Mouse (Mus musculus): Measurements from ENCODE around the gene Gm2a. TPM values are rescaled to one million over a fixed set of nuclear protein-coding genes. Genes with fewer than 3 reads are reported as not detected.

Gene Gm2a
- polyA plus RNA-seq, 1 experiment = 65.4 TPM

DNA sequence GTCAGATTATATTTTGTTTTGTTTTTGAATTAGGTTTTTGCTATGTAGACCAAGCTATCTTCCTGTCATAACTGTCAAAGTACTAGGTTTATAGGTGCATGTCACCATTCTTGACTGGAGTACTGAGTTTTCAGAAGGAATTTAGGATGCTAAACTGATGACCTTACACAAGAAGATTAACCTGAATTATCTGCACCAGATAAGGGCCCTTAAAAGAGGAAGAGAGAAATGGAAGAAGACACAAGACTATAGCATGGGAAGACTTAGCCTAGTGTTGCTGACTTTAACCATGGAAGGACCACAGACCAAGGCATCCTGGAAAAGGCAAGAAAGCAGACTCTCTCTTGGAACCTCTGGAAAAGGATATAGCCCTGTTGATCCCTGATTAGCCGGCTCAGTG is 35.3 kb downstream of the Gm2a start:
- Histone ChIP-seq H3K27ac (replicated peaks; ENCODE audit: low read depth, low read length) (no peak overlapping the region), H3K4me3 (ENCODE audit: insufficient read depth, low read depth, low read length) (no peak overlapping the region), H3K4me1 (ENCODE audit: control insufficient read depth, insufficient read depth, insufficient read length, low read length) (no peaks in the 10 kb centered on the region)

DNA sequence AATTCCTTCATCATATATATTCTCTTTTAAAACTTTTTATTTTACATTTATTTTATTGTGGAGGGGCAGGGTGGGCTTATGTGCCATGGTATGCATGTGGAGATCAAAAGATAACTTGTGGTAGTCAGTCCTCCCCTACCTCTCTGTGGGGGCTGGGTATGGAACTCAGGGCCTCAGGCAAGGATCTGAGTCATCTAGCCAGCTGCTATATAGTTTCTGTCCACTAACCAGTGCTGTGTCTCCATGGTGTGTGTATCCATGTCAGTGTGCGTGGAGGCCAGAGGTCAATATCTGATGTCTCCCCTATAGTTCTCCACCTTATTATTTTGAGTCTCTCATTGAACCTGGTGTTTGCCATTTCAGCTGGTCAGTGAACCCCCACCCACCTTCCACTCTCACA is 36.5 kb downstream of the Gm2a start:
- no peak overlapping the region for H3K4me3 ChIP-seq (ENCODE audit: insufficient read depth, low read depth, low read length)
- no peak overlapping the region for H3K27ac ChIP-seq (replicated peaks; ENCODE audit: low read depth, low read length)
- H3K4me1 ChIP-seq (ENCODE audit: control insufficient read depth, insufficient read depth, insufficient read length, low read length) = no peaks in the 10 kb centered on the region

DNA sequence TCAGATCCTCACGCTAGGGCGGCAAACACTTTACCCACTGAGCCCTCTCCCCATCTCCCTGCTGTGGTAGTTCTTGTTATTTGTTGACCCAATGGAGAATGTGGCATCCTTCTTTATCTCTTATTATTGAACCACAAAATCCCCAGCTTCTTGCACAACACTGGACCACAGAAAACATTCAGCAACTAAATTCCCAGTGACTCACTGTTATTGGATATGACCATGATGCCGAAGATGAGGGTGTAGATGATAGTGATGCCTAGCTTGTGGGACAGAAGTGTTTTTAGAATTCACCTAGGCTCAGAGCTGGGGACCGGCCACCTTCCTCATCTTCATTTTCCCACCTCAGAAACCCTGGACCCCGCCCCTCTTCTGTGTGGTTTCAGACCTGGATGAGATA is 37.0 kb downstream of the Gm2a start:
- Histone ChIP-seq H3K4me1 (ENCODE audit: control insufficient read depth, insufficient read depth, insufficient read length, low read length) (no peaks in the 10 kb centered on the region), H3K27ac (replicated peaks; ENCODE audit: low read depth, low read length) (no peak overlapping the region), H3K4me3 (ENCODE audit: insufficient read depth, low read depth, low read length) (no peak overlapping the region)

DNA sequence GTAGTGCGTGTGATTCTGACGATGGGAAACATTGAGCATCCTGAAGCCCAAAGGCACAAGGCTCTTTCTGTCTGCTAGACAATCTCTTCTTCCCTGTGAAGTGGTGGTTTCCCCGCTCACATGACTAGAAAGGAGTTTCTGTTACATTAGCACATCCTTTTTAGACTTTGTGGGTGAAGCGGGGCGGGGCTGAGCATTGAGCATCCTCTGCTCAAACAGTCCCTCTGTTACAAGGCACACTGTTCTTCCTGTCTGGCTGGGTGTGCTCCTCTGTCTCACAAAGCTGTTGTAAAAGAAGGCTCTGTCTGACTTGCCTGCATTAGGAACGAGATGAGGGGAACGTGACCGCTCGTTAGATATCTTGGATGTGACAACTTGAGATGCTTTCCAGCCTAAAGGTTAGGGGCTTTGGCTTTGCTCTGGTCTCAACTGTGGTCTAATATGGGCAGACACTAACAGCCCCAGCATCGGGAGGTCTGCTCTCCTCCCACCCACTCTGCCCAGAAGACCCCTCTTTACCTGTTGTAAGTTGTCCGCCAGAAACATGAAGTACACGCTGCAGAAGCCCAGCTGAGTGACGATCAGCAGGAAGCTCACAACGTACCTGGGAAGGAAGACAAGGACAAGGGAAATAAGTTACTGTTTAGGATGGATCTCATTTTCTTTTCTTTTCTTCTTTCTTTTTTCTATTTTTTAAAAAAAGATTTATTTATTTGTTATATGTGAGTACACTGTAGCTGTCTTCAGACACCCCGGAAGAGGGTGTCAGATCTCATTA is 39.0 kb downstream of the Gm2a start:
- no peak overlapping the region for H3K27ac ChIP-seq (replicated peaks; ENCODE audit: low read depth, low read length)
- H3K4me3 ChIP-seq (ENCODE audit: insufficient read depth, low read depth, low read length) = no peak overlapping the region
- no peaks in the 10 kb centered on the region for H3K4me1 ChIP-seq (ENCODE audit: control insufficient read depth, insufficient read depth, insufficient read length, low read length)

DNA sequence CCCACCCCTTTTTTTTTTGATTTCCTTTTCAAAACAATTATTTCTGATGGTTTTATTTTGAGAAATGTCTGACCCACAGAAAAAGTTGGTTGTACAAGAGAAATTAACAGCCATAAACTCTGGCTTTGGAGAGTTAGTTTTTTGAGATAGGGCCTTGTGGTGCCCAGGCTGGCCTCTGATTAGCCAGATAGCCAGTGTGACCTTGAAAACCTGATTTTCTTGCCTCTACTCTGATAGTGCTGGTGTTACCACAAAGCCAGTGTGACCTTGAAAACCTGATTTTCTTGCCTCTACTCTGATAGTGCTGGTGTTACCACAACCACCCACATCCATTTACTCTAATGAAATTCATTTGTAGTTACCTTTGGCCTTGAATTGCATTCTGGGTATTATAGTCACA is 39.7 kb downstream of the Gm2a start:
- Histone ChIP-seq H3K27ac (replicated peaks; ENCODE audit: low read depth, low read length) (no peak overlapping the region), H3K4me1 (ENCODE audit: control insufficient read depth, insufficient read depth, insufficient read length, low read length) (no peaks in the 10 kb centered on the region), H3K4me3 (ENCODE audit: insufficient read depth, low read depth, low read length) (no peak overlapping the region)

DNA sequence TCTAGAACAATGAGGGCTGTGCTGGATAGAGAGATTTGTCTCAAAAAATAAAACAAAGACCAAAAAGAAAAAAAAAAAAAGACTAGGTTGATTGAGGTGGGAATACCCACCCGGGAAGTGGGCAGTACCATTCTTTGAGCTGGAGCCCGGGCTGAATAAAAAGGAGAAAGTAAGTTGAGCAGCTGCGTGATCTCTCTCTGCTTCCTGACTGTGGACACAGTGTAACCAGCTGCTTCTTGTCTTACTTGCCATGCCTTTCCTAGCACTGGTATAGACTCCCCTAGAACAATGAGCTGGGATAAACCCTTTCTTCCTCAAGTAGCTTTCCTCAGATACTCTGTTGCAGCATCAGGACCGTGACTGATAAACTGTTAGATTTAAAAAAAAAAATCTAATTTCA is 43.6 kb downstream of the Gm2a start:
- H3K4me1 ChIP-seq (ENCODE audit: control insufficient read depth, insufficient read depth, insufficient read length, low read length) = no peaks in the 10 kb centered on the region
- H3K27ac ChIP-seq (replicated peaks; ENCODE audit: low read depth, low read length) = no peak overlapping the region
- no peak overlapping the region for H3K4me3 ChIP-seq (ENCODE audit: insufficient read depth, low read depth, low read length)

DNA sequence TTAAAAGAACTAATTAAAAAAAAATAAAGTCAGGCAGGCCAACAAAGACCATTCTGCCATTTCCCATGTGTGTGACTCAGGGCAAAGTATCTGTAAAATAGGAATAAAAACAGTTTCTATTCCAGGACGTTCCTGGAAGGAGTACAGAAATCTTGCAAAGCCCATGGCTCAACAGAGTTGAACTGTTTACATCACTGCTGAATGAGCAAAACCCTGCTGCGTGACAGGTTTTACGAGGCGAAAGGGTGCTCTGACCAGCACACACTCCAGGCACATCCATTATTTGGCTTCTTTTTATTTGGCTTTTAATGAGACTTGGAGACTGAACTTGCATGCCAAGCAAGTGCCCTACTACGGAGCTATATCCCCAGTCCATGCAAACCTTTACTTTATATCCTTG is 46.1 kb downstream of the Gm2a start:
- Histone ChIP-seq H3K27ac (replicated peaks; ENCODE audit: low read depth, low read length) (no peak overlapping the region), H3K4me1 (ENCODE audit: control insufficient read depth, insufficient read depth, insufficient read length, low read length) (no peaks in the 10 kb centered on the region)

DNA sequence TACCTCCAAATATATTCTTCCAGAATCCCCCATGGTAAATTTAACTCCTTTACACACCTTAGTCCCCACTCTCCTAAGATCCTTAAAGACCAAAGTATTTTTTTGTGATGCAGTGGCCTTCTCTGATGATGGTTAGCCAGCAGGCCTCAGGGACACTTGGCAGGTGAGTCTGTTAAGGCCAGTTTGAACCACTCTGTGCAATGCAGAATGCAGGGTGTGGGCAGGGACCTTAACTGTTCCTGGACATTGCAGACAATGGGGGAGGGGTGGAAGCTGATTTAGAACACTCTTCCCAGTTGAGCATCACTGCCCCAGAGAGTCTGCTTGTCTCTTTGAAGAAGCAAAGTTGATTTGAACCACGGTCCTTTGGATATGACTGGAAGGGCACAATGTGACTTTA is 48.9 kb downstream of the Gm2a start:
- Histone ChIP-seq H3K4me3 (ENCODE audit: insufficient read depth, low read depth, low read length) (no peak overlapping the region), H3K4me1 (ENCODE audit: control insufficient read depth, insufficient read depth, insufficient read length, low read length) (no peaks in the 10 kb centered on the region), H3K27ac (replicated peaks; ENCODE audit: low read depth, low read length) (no peak overlapping the region)

More for the DNA sequence above, 46.1 kb downstream of the Gm2a start:
- no peak overlapping the region for H3K4me3 ChIP-seq (ENCODE audit: insufficient read depth, low read depth, low read length)

DNA sequence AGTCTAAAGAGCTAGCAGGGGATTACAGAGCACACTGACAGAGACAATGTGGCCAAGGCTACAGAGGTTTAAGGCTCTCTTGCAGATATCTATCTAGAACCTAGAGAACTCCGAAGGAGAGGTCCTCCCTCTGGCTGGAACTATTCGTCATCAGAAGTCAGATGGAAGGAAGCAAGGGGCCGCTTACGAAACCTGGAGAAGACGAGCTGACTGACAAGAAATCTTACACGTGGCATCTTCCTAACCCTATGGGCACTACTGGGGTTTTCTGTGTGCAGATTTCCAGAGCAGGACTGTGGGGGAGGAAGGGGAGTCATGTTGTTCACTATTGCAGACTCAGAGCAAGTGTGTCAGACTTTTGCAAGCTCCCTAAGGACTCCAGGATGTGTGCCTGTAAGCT is 49.5 kb downstream of the Gm2a start:
- H3K27ac ChIP-seq (replicated peaks; ENCODE audit: low read depth, low read length) = no peak overlapping the region
- no peaks in the 10 kb centered on the region for H3K4me1 ChIP-seq (ENCODE audit: control insufficient read depth, insufficient read depth, insufficient read length, low read length)
- no peak overlapping the region for H3K4me3 ChIP-seq (ENCODE audit: insufficient read depth, low read depth, low read length)

DNA sequence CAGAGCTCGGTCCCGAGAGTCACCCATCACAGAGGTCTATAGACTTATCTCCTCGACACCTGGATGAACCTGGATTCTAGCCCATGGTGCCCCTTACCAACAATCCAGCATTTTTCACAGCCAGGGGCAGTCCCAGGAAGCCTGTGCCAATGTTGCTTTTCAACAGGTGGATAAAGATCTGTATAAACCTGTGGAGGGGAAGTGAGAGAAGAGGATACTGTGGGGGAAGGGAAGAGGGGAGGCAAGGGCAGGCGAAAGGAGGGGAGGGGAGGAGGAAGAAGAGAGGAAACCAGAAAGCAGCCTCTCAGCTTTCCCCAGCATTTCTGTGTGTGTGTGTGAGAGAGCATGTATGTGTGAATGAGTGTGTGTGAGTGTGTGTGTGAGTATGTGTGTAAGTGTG is 50.5 kb downstream of the Gm2a start:
- Histone ChIP-seq H3K4me1 (ENCODE audit: control insufficient read depth, insufficient read depth, insufficient read length, low read length) (no peaks in the 10 kb centered on the region), H3K4me3 (ENCODE audit: insufficient read depth, low read depth, low read length) (no peak overlapping the region), H3K27ac (replicated peaks; ENCODE audit: low read depth, low read length) (no peak overlapping the region)

DNA sequence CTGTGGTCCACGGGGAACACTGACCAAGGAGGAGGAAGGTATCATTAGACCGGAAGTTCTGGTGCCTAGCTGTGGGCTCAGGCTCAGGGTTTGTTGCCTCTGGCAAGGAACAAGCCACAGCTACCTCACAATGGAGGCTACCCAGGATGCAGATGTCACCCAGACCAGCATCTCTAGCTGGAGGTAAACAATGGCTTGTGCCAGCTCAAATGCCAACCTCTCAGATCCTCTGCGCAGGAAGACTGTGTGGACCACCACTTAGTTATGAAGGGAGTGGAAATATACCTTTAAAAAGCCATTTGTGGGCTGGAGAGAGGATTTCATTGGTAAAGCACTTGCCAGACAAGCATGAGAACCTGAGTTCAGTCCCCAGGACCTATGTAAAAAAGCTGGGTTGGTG is 53.7 kb downstream of the Gm2a start, which contains the start of gene Slc36a3:
TSS of gene Slc36a3 (minus strand) at position 101 of the 400 bp plus-strand sequence.
- H3K27ac ChIP-seq (replicated peaks; ENCODE audit: low read depth, low read length) = no peak within 1 kb of the TSS
- no peak within 1 kb of the TSS for H3K4me3 ChIP-seq (ENCODE audit: insufficient read depth, low read depth, low read length)
- H3K4me1 ChIP-seq (ENCODE audit: control insufficient read depth, insufficient read depth, insufficient read length, low read length) = no peaks in the 10 kb centered on the region

DNA sequence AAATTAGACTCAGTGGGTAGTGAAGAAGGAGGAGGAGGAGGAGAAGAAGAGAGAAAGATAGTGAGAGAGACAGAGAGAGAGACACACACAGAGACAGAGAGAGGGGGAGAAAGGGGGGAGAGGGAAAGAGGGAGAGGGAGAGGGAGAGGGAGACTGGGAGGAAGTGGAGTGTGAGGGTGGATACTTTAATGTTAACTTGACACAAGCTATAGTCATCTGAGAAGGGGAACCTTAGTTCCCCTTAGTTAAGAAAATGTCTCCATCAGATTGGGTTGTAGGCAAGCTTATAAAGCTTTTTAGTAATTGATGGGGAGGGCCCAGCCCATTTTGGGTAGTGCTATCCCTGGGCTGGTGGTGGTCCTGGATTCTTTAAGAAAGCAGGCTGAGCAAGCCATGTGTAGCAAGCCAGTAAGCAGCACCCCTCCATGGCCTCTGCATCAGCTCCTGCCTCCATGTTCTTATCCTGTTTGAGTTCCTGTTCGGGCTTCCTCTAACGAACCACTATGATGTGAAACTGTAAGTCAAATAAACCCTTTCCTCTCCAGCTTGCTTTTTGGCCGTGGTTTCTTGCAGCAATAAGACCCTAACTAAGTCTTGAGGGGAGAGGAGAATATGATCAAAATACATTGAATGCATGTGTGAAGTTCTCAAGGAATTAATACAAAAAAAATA is 56.6 kb downstream of the Gm2a start:
- Histone ChIP-seq H3K4me1 (ENCODE audit: control insufficient read depth, insufficient read depth, insufficient read length, low read length) (no peaks in the 10 kb centered on the region), H3K4me3 (ENCODE audit: insufficient read depth, low read depth, low read length) (no peak overlapping the region), H3K27ac (replicated peaks; ENCODE audit: low read depth, low read length) (peak overlapping the region; percentile 85)

DNA sequence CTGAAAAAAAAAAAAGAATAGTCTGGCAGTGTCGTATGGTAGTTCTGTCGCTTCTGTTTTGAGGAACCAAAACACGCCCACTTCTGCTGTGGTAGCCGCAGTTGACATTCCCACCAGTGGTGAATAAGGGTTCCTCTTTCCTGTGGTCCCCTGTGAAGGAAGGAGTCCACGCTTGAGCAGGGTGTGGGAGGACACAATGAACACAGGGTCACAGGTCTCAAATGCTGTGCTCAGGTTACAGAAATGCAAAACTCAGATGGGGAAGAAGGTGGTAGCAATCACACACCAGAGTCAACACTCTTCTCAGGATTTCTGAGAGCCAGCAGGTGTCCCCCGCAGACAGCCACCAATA is 57.1 kb downstream of the Gm2a start:
- Histone ChIP-seq H3K4me3 (ENCODE audit: insufficient read depth, low read depth, low read length) (no peak overlapping the region), H3K27ac (replicated peaks; ENCODE audit: low read depth, low read length) (0 out of 2 replicates have a peak overlapping the region, but pooled peaks have one; percentile 63), H3K4me1 (ENCODE audit: control insufficient read depth, insufficient read depth, insufficient read length, low read length) (no peaks in the 10 kb centered on the region)

DNA sequence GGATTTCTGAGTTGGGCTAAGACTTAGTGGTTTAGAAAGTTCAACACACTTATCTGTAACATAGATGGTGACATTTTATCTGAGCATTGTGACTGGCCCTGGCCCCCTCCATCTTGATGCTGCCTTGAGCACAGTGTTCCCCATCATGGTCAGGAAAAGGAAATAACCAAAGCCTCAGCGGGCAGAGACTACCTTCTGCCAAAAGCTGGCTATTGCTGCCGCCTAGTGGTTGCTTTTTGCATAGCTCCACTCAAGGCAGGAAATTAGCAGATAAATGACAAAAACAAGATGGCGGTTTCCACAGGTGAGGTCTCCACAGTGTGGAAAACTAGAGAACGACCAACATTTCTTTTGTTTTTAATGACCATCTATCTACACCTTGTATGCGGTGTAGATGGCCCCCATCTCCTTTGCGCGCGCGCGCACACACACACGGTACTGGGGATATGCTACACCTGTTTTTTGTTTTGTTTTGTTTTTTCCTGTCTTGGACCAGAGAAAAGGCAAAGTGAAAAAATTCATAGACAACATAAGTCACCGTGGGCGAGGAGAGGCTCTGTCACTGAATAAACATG is 61.0 kb downstream of the Gm2a start:
- Histone ChIP-seq H3K4me1 (ENCODE audit: control insufficient read depth, insufficient read depth, insufficient read length, low read length) (no peaks in the 10 kb centered on the region), H3K27ac (replicated peaks; ENCODE audit: low read depth, low read length) (no peak overlapping the region), H3K4me3 (ENCODE audit: insufficient read depth, low read depth, low read length) (no peak overlapping the region)
